Mouse (Mus musculus): ENCODE data around the gene Mrps27.
"Not testable (repeated sequence)": the region's sequence is repeated elsewhere in the genome, so short reads cannot be mapped to it uniquely, and the experiment has no call there.

Gene Mrps27

GRCm38 (mm10) chr13:99344599-99345575, at the start of gene Mrps27, which contains the start of gene Ptcd2:
Gene Mrps27, plus strand, starts transcription at chr13:99344786.
Gene Ptcd2, minus strand, starts transcription at chr13:99344705.
- peak; percentile 98 for DNase-seq

GRCm38 (mm10) chr13:99299921-99300320, 44.7 kb upstream of the Mrps27 start:
- no peak for DNase-seq

- no peak for DNase-seq
Observed at GRCm38 (mm10) chr13:99303846-99304245, 40.7 kb upstream of the Mrps27 start.

- DNase-seq = no peak
Observed at GRCm38 (mm10) chr13:99304365-99304764, 40.2 kb upstream of the Mrps27 start.

- DNase-seq = no peak
Observed at GRCm38 (mm10) chr13:99305186-99305585, 39.4 kb upstream of the Mrps27 start.

- DNase-seq = no peak
Observed at GRCm38 (mm10) chr13:99306164-99306563, 38.4 kb upstream of the Mrps27 start.

- DNase-seq = peak; percentile 50
Observed at GRCm38 (mm10) chr13:99307930-99308359, 36.6 kb upstream of the Mrps27 start.

GRCm38 (mm10) chr13:99308393-99308792, 36.2 kb upstream of the Mrps27 start:
- no peak for DNase-seq

- no peak for DNase-seq
Observed at GRCm38 (mm10) chr13:99314098-99314497, 30.5 kb upstream of the Mrps27 start.

- no peak for DNase-seq
Observed at GRCm38 (mm10) chr13:99314657-99315181, 29.9 kb upstream of the Mrps27 start.

- DNase-seq = no peak
Observed at GRCm38 (mm10) chr13:99316366-99316765, 28.2 kb upstream of the Mrps27 start.

- DNase-seq = peak; percentile 48
Observed at GRCm38 (mm10) chr13:99317058-99317457, 27.5 kb upstream of the Mrps27 start.

GRCm38 (mm10) chr13:99320453-99320852, 24.1 kb upstream of the Mrps27 start:
- DNase-seq = no peak

- DNase-seq = not testable (repeated sequence)
Observed at GRCm38 (mm10) chr13:99322915-99323314, 21.7 kb upstream of the Mrps27 start.

- DNase-seq = peak; percentile 19
Observed at GRCm38 (mm10) chr13:99323632-99324336, 20.8 kb upstream of the Mrps27 start.

- DNase-seq = not testable (repeated sequence)
Observed at GRCm38 (mm10) chr13:99324337-99324685, 20.3 kb upstream of the Mrps27 start.

GRCm38 (mm10) chr13:99331255-99331654, 13.3 kb upstream of the Mrps27 start:
- DNase-seq = no peak

- no peak for DNase-seq
Observed at GRCm38 (mm10) chr13:99337510-99337909, 7.1 kb upstream of the Mrps27 start.

GRCm38 (mm10) chr13:99341504-99341903, 3.1 kb upstream of the Mrps27 start:
- DNase-seq = no peak

- peak; percentile 24 for DNase-seq
Observed at GRCm38 (mm10) chr13:99343876-99344598, 549 bp upstream of the Mrps27 start.

GRCm38 (mm10) chr13:99350009-99350408, 5.4 kb downstream of the Mrps27 start:
- no peak for DNase-seq

- DNase-seq = no peak
Observed at GRCm38 (mm10) chr13:99351186-99351585, 6.6 kb downstream of the Mrps27 start.

- no peak for DNase-seq
Observed at GRCm38 (mm10) chr13:99351596-99351995, 7.0 kb downstream of the Mrps27 start.
